Mouse (Mus musculus) neural tube, embryonic 15.5 days (tissue): ENCODE measurements around the gene Ptprg. TPM values are rescaled to one million over a fixed set of nuclear protein-coding genes. Genes with fewer than 3 reads are reported as not detected.
A peak's percentile ranks its signal among the peaks of the same experiment; 100 is the strongest.

Experiments used
- ATAC-seq: fragments of 200-750 bp; cut with Nextera tagmentation; 2 replicates; pipeline ENCODE4 v1.8.0; 2017; ENCODE audit warnings: mild to moderate bottlenecking, moderate TSS enrichment, moderate library complexity; ENCODE audit not compliant: low FRiP score
- H3K27ac ChIP-seq: fragments of 300-500 bp; sonication (generic); replicated peaks from 2 replicates; pipeline ENCODE4 v1.5.1; 2015; ENCODE audit warnings: mild to moderate bottlenecking, inconsistent platforms
- H3K27me3 ChIP-seq: fragments of 300-500 bp; sonication (generic); replicated peaks from 2 replicates; pipeline ENCODE4 v1.6.1; 2015; ENCODE audit warnings: inconsistent platforms
- H3K36me3 ChIP-seq: fragments of 300-500 bp; sonication (generic); 2 replicates; pipeline ENCODE4 v1.6.1; 2015; ENCODE audit warnings: inconsistent platforms
- H3K4me1 ChIP-seq: fragments of 300-500 bp; sonication (generic); 2 replicates; pipeline ENCODE4 v1.6.1; 2015; ENCODE audit warnings: inconsistent platforms
- H3K4me2 ChIP-seq: fragments of 300-500 bp; sonication (generic); 2 replicates; pipeline ENCODE4 v1.6.1; 2015; ENCODE audit warnings: inconsistent platforms, mild to moderate bottlenecking, moderate library complexity
- H3K4me3 ChIP-seq: fragments of 300-500 bp; sonication (generic); replicated peaks from 2 replicates; pipeline ENCODE4 v1.5.1; 2015; ENCODE audit warnings: mild to moderate bottlenecking, inconsistent platforms
- H3K9ac ChIP-seq: fragments of 300-500 bp; sonication (generic); replicated peaks from 2 replicates; pipeline ENCODE4 v1.6.1; 2015; ENCODE audit warnings: mild to moderate bottlenecking, inconsistent platforms
- H3K9me3 ChIP-seq: fragments of 300-500 bp; sonication (generic); replicated peaks from 2 replicates; pipeline ENCODE4 v1.6.1; 2016; ENCODE audit warnings: inconsistent platforms
- WGBS: fragments of 180-500 bp; shearing (Covaris S2); methylation state at CpG from one replicate; pipeline ENCODE4 v1.1.7; 2015; ENCODE audit warnings: mixed read lengths; 5-methylcytosine and 5-hydroxymethylcytosine counted together
- polyA plus RNA-seq: library from polyadenylated mRNA; unstranded; fragments of >200 nt; fragmentation: Nextera tagmentation; extraction: Ambion mirVana; gene quantifications from 2 replicates; pipeline ENCODE4 v1.2.1, GENCODE M21; 2015

The Ptprg gene
- polyA plus RNA-seq, 1 experiment from 2014 or later: 40.4 TPM

- Histone ChIP-seq H3K27me3 (no peaks in the 10 kb centered on the region), H3K4me3 (no peak overlapping the region), H3K36me3 (no peaks in the 10 kb centered on the region), H3K9ac (no peak overlapping the region), H3K27ac (no peak overlapping the region), H3K4me1 (peaks cover 37% of the 10 kb centered on the region), H3K4me2 (no peak overlapping the region), H3K9me3 (no peaks in the 10 kb centered on the region)
- 71% methylated on average over 7 of the region's 7 CpGs for WGBS
- ATAC-seq: no peak
Measured at GRCm38 (mm10) chr14:11665046-11665445, 111.7 kb downstream of the Ptprg start.

- H3K27ac ChIP-seq: no peak overlapping the region
- WGBS: 25% methylated on average over 3 of the region's 3 CpGs
- H3K4me1 ChIP-seq: peaks cover 33% of the 10 kb centered on the region
- ATAC-seq: no peak
- H3K36me3 ChIP-seq: no peaks in the 10 kb centered on the region
- no peak overlapping the region for H3K4me2 ChIP-seq
- H3K9me3 ChIP-seq: no peaks in the 10 kb centered on the region
- no peak overlapping the region for H3K4me3 ChIP-seq
- H3K27me3 ChIP-seq: no peaks in the 10 kb centered on the region
- H3K9ac ChIP-seq: no peak overlapping the region
Measured at GRCm38 (mm10) chr14:11667762-11668161, 114.4 kb downstream of the Ptprg start.

DNA sequence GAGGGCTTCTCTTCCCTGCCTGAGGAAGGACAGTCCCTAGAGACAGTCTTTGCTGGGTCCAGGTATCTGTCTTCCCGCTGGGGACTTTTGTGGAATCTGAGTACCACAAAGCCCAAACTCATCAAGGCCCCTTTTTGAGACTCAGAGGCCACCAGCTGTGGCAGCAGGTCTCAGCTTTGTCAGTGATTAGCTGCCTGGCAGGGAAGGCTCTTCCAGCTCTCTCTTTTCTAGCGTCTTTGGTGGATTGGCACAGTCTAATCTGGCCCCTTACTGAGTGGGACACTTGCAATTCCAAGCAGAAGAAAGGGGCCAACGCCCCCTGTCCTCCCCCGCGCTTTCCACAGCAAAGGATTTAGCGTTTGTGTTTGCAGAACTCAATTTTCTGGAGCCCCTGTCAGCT lies 117.5 kb downstream of the Ptprg start:
- peak overlapping the region; percentile 15; the same call in 1 of the 2 replicates for H3K4me2 ChIP-seq
- no peak overlapping the region for H3K4me3 ChIP-seq
- no peak for ATAC-seq
- no peaks in the 10 kb centered on the region for H3K36me3 ChIP-seq
- no peaks in the 10 kb centered on the region for H3K27me3 ChIP-seq
- peaks cover 17% of the 10 kb centered on the region for H3K4me1 ChIP-seq
- no peak overlapping the region for H3K27ac ChIP-seq
- H3K9ac ChIP-seq: no peak overlapping the region
- 11% methylated on average over 6 of the region's 6 CpGs for WGBS
- no peaks in the 10 kb centered on the region for H3K9me3 ChIP-seq

GRCm38 (mm10) chr14:11672981-11673547 lies 119.7 kb downstream of the Ptprg start:
- Histone ChIP-seq H3K4me3 (no peak overlapping the region), H3K9ac (no peak overlapping the region), H3K27ac (no peak overlapping the region), H3K4me1 (peaks cover 25% of the 10 kb centered on the region), H3K9me3 (no peaks in the 10 kb centered on the region), H3K27me3 (no peaks in the 10 kb centered on the region), H3K36me3 (no peaks in the 10 kb centered on the region), H3K4me2 (no peak overlapping the region)
- ATAC-seq: no peak
- WGBS: 68% methylated on average over 3 of the region's 3 CpGs

- Histone ChIP-seq H3K4me2 (no peak overlapping the region), H3K27ac (no peak overlapping the region), H3K4me3 (no peak overlapping the region), H3K9ac (no peak overlapping the region), H3K36me3 (no peaks in the 10 kb centered on the region), H3K27me3 (no peaks in the 10 kb centered on the region), H3K9me3 (no peaks in the 10 kb centered on the region), H3K4me1 (peaks cover 27% of the 10 kb centered on the region)
- ATAC-seq: no peak
- 77% methylated on average over 4 of the region's 4 CpGs for WGBS
Measured at GRCm38 (mm10) chr14:11678201-11678600, 124.9 kb downstream of the Ptprg start.

GRCm38 (mm10) chr14:11679741-11680140 lies 126.4 kb downstream of the Ptprg start:
- Histone ChIP-seq H3K4me1 (peaks cover 39% of the 10 kb centered on the region), H3K27me3 (no peaks in the 10 kb centered on the region), H3K4me2 (no peak overlapping the region), H3K4me3 (no peak overlapping the region), H3K9me3 (no peaks in the 10 kb centered on the region), H3K9ac (no peak overlapping the region), H3K27ac (no peak overlapping the region), H3K36me3 (no peaks in the 10 kb centered on the region)
- no peak for ATAC-seq
- WGBS: 83% methylated on average over 3 of the region's 3 CpGs

DNA sequence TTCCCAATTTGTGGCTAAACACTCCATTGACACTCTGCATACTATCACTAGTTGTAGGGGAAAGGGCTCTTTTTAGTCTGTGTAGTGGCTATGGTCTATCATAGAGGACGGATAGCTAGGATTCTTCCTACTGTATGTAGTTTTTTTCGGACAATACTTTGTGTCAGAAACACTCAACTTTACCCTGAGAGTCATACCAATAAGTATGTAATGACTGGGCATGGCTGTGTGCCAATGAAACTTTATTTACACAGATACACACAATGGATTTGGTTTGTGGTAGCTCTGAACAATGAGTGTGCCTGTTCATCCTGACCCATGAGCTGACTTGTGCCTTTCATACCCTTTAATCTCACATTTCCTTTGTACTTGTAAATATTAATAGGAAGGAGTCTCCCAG lies 127.3 kb downstream of the Ptprg start:
- Histone ChIP-seq H3K27ac (no peak overlapping the region), H3K4me1 (peaks cover 39% of the 10 kb centered on the region), H3K36me3 (no peaks in the 10 kb centered on the region), H3K27me3 (no peaks in the 10 kb centered on the region), H3K4me3 (no peak overlapping the region), H3K9ac (no peak overlapping the region), H3K4me2 (no peak overlapping the region), H3K9me3 (no peaks in the 10 kb centered on the region)
- WGBS: 84% methylated on average over 2 of the region's 2 CpGs
- ATAC-seq: no peak

DNA sequence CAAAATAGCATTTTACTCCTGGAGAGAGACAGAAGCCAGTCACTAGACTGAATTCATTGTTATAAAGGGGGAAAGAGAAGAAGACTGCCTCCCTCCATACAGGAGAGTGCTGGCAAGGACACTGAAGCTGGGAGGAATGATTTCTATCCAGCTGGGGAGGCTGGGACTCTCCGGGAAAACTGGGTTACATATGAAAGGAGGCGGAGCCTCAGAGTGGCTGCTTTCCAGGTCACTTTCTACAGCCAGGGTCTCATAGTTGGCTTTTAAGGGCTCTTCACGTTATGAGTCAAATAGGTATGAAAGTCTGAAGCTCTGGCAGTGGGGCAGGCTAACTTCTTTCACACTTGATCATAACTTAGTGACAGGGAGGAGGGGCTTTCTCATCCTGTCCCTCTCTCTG lies 129.1 kb downstream of the Ptprg start:
- H3K4me3 ChIP-seq: no peak overlapping the region
- no peaks in the 10 kb centered on the region for H3K27me3 ChIP-seq
- H3K4me2 ChIP-seq: no peak overlapping the region
- no peaks in the 10 kb centered on the region for H3K9me3 ChIP-seq
- H3K4me1 ChIP-seq: peaks cover 38% of the 10 kb centered on the region
- H3K9ac ChIP-seq: no peak overlapping the region
- H3K36me3 ChIP-seq: no peaks in the 10 kb centered on the region
- H3K27ac ChIP-seq: no peak overlapping the region
- ATAC-seq: no peak
- 29% methylated on average over 3 of the region's 3 CpGs for WGBS

DNA sequence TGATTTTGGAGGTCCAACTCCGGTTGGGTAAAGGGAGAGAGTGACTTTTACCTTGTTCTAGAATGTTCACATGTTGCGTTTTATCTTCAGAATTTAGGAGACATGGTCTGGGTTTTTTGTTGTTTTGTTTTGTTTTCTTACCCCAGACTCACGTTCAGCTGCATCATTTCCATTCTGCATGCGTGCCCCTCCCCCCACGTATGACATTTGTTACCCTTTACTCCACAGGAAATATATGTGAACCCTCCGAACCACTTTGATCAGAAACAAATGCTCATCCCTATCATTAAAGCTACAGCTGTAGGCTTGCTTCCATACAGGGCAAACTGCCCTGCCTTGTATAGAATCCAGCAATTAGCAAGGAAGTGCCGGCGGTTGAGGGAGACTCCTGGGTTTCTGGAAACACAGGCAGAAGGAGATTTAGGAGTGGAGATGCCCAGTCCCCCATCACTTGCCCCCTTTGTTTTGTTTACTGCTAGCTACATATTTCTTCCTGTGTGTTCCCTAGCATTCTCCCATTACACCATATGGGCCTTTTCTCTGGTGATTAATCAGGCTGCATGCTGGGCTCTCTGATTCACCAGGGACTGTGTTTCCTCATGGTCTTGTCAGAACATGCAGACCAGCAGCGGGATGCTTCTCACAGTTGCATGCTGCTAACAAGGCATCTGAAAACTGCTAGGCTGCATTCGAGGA lies 130.2 kb downstream of the Ptprg start:
- H3K4me3 ChIP-seq: no peak overlapping the region
- peaks cover 39% of the 10 kb centered on the region for H3K4me1 ChIP-seq
- H3K9me3 ChIP-seq: no peaks in the 10 kb centered on the region
- WGBS: 19% methylated on average over 10 of the region's 10 CpGs
- H3K36me3 ChIP-seq: no peaks in the 10 kb centered on the region
- no peaks in the 10 kb centered on the region for H3K27me3 ChIP-seq
- ATAC-seq: peak; percentile 15; the same call in 1 of the 2 replicates
- H3K4me2 ChIP-seq: peak overlapping the region; percentile 17; the same call in 1 of the 2 replicates
- H3K9ac ChIP-seq: no peak overlapping the region
- peak overlapping the region; percentile 51; the same call in 1 of the 2 replicates for H3K27ac ChIP-seq

- H3K27me3 ChIP-seq: no peaks in the 10 kb centered on the region
- ATAC-seq: peak; percentile 35; the same call in 1 of the 2 replicates
- H3K4me3 ChIP-seq: no peak overlapping the region
- H3K36me3 ChIP-seq: no peaks in the 10 kb centered on the region
- no peaks in the 10 kb centered on the region for H3K9me3 ChIP-seq
- peaks cover 43% of the 10 kb centered on the region for H3K4me1 ChIP-seq
- 24% methylated on average over 2 of the region's 2 CpGs for WGBS
- peak overlapping the region; percentile 51; the same call in 1 of the 2 replicates for H3K27ac ChIP-seq
- peak overlapping the region; percentile 17; the same call in 1 of the 2 replicates for H3K4me2 ChIP-seq
- no peak overlapping the region for H3K9ac ChIP-seq
Measured at GRCm38 (mm10) chr14:11684104-11684503, 130.8 kb downstream of the Ptprg start.

DNA sequence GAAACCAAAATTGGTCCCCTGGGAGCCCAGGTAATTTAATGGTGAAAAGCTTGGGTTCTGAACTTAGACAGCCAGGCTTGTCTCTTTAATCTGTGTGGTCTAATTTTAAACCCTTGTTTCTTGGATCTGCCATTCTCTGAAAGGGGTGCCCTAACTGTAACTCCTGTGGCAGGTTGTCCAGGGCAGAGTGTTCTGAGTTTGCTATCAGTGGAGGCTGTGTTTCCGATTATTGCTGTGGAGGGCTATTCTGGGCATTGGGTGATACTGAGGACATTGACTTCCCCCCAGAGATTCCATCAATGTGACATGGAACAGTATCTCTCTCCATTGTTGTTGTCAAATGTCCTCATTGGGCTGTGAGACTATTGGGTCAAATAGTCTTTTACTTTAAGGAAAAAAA lies 134.2 kb downstream of the Ptprg start:
- Histone ChIP-seq H3K4me3 (no peak overlapping the region), H3K4me1 (peaks cover 33% of the 10 kb centered on the region), H3K27me3 (no peaks in the 10 kb centered on the region), H3K9me3 (no peaks in the 10 kb centered on the region), H3K4me2 (no peak overlapping the region), H3K27ac (no peak overlapping the region), H3K9ac (no peak overlapping the region), H3K36me3 (no peaks in the 10 kb centered on the region)
- no peak for ATAC-seq
- 83% methylated on average over 1 of the region's 1 CpGs for WGBS

- no peaks in the 10 kb centered on the region for H3K27me3 ChIP-seq
- H3K27ac ChIP-seq: no peak overlapping the region
- H3K4me1 ChIP-seq: peaks cover 29% of the 10 kb centered on the region
- no peak overlapping the region for H3K9ac ChIP-seq
- H3K9me3 ChIP-seq: no peaks in the 10 kb centered on the region
- ATAC-seq: no peak
- H3K4me2 ChIP-seq: no peak overlapping the region
- H3K4me3 ChIP-seq: no peak overlapping the region
- no peaks in the 10 kb centered on the region for H3K36me3 ChIP-seq
- 78% methylated on average over 6 of the region's 6 CpGs for WGBS
Measured at GRCm38 (mm10) chr14:11688142-11688541, 134.8 kb downstream of the Ptprg start.
